Mouse (Mus musculus): ENCODE data around the gene Tenm2.

- TF ChIP-seq POLR2A (IDR thresholded peaks at IDR 0.05; ENCODE audit: borderline replicate concordance, low read depth, low read length) = no peak
- no peak for TF ChIP-seq CTCF (IDR thresholded peaks at IDR 0.05; ENCODE audit: low read depth, low read length)
These were observed 799.5 kb downstream of the Tenm2 start for GRCm38 (mm10) chr11:36436251-36436650.

Measured in bone marrow macrophage, adult 2 months (primary cell).